Mouse (Mus musculus): ENCODE data around the gene Padi2. TPM values are rescaled to one million over a fixed set of nuclear protein-coding genes. Genes with fewer than 3 reads are reported as not detected.
A peak's percentile ranks its signal among the peaks of the same experiment; 100 is the strongest.

Gene Padi2
- polyA plus RNA-seq, 1 experiment, result 2.1 TPM

- H3K27me3 ChIP-seq (ENCODE audit: control insufficient read depth, insufficient read depth, insufficient read length), result no peaks in the 10 kb centered on the region
- no peak overlapping the region for H3ac ChIP-seq (ENCODE audit: control insufficient read depth, insufficient read length, low read depth)
- H3K36me3 ChIP-seq (ENCODE audit: control insufficient read depth, insufficient read depth), result no peaks in the 10 kb centered on the region
- H3K79me3 ChIP-seq (ENCODE audit: low read depth), result no peaks in the 10 kb centered on the region
- H3K4me3 ChIP-seq (ENCODE audit: insufficient read depth, poor library complexity, severe bottlenecking), result no peak overlapping the region
- no peak for TF ChIP-seq CEBPB (IDR thresholded peaks at IDR 0.05; ENCODE audit: low read depth)
- no peak for TF ChIP-seq FOSL1 (IDR thresholded peaks at IDR 0.05; ENCODE audit: insufficient read depth, low read length, poor library complexity, severe bottlenecking)
- TF ChIP-seq MYOD1 (IDR thresholded peaks at IDR 0.05; ENCODE audit: control insufficient read depth, insufficient read length, low read depth), result no peak
- TF ChIP-seq CTCF (IDR thresholded peaks at IDR 0.05; ENCODE audit: control insufficient read depth, insufficient read depth, insufficient read length), result no peak
- no peak for TF ChIP-seq USF1 (IDR thresholded peaks at IDR 0.05; ENCODE audit: low read depth)
- no peak for TF ChIP-seq MYOG (IDR thresholded peaks at IDR 0.05; ENCODE audit: control insufficient read depth, extremely low read depth, insufficient read length)
- no peak for TF ChIP-seq MAX (IDR thresholded peaks at IDR 0.05)
- no peaks in the 10 kb centered on the region for H3K79me2 ChIP-seq (ENCODE audit: control insufficient read depth, insufficient read depth)
These were observed 39.4 kb downstream of the Padi2 start for GRCm38 (mm10) chr4:140945571-140945970.

GRCm38 (mm10) chr4:140946048-140946447, 39.9 kb downstream of the Padi2 start:
- Histone ChIP-seq H3ac (ENCODE audit: control insufficient read depth, insufficient read length, low read depth) (no peak overlapping the region), H3K4me3 (ENCODE audit: insufficient read depth, poor library complexity, severe bottlenecking) (no peak overlapping the region), H3K36me3 (ENCODE audit: control insufficient read depth, insufficient read depth) (no peaks in the 10 kb centered on the region), H3K27me3 (ENCODE audit: control insufficient read depth, insufficient read depth, insufficient read length) (no peaks in the 10 kb centered on the region), H3K79me2 (ENCODE audit: control insufficient read depth, insufficient read depth) (no peaks in the 10 kb centered on the region), H3K79me3 (ENCODE audit: low read depth) (no peaks in the 10 kb centered on the region)
- TF ChIP-seq CEBPB (IDR thresholded peaks at IDR 0.05; ENCODE audit: low read depth) (no peak), USF1 (IDR thresholded peaks at IDR 0.05; ENCODE audit: low read depth) (no peak), MYOD1 (IDR thresholded peaks at IDR 0.05; ENCODE audit: control insufficient read depth, insufficient read length, low read depth) (no peak), CTCF (IDR thresholded peaks at IDR 0.05; ENCODE audit: control insufficient read depth, insufficient read depth, insufficient read length) (no peak), MAX (IDR thresholded peaks at IDR 0.05) (no peak), MYOG (IDR thresholded peaks at IDR 0.05; ENCODE audit: control insufficient read depth, extremely low read depth, insufficient read length) (no peak), FOSL1 (IDR thresholded peaks at IDR 0.05; ENCODE audit: insufficient read depth, low read length, poor library complexity, severe bottlenecking) (no peak)

GRCm38 (mm10) chr4:140946580-140947205, 40.5 kb downstream of the Padi2 start:
- Histone ChIP-seq H3K79me3 (ENCODE audit: low read depth) (no peaks in the 10 kb centered on the region), H3K27me3 (ENCODE audit: control insufficient read depth, insufficient read depth, insufficient read length) (no peaks in the 10 kb centered on the region), H3ac (ENCODE audit: control insufficient read depth, insufficient read length, low read depth) (no peak overlapping the region), H3K4me3 (ENCODE audit: insufficient read depth, poor library complexity, severe bottlenecking) (no peak overlapping the region), H3K36me3 (ENCODE audit: control insufficient read depth, insufficient read depth) (no peaks in the 10 kb centered on the region), H3K79me2 (ENCODE audit: control insufficient read depth, insufficient read depth) (no peaks in the 10 kb centered on the region)
- TF ChIP-seq MYOD1 (IDR thresholded peaks at IDR 0.05; ENCODE audit: control insufficient read depth, insufficient read length, low read depth), result no peak
- no peak for TF ChIP-seq CEBPB (IDR thresholded peaks at IDR 0.05; ENCODE audit: low read depth)
- no peak for TF ChIP-seq CTCF (IDR thresholded peaks at IDR 0.05; ENCODE audit: control insufficient read depth, insufficient read depth, insufficient read length)
- no peak for TF ChIP-seq USF1 (IDR thresholded peaks at IDR 0.05; ENCODE audit: low read depth)
- TF ChIP-seq MYOG (IDR thresholded peaks at IDR 0.05; ENCODE audit: control insufficient read depth, extremely low read depth, insufficient read length), result no peak
- no peak for TF ChIP-seq FOSL1 (IDR thresholded peaks at IDR 0.05; ENCODE audit: insufficient read depth, low read length, poor library complexity, severe bottlenecking)
- no peak for TF ChIP-seq MAX (IDR thresholded peaks at IDR 0.05)

- Histone ChIP-seq H3K4me3 (ENCODE audit: insufficient read depth, poor library complexity, severe bottlenecking) (no peak overlapping the region), H3K79me2 (ENCODE audit: control insufficient read depth, insufficient read depth) (no peaks in the 10 kb centered on the region), H3ac (ENCODE audit: control insufficient read depth, insufficient read length, low read depth) (peak overlapping the region; percentile 14), H3K36me3 (ENCODE audit: control insufficient read depth, insufficient read depth) (no peaks in the 10 kb centered on the region), H3K27me3 (ENCODE audit: control insufficient read depth, insufficient read depth, insufficient read length) (no peaks in the 10 kb centered on the region), H3K79me3 (ENCODE audit: low read depth) (no peaks in the 10 kb centered on the region)
- no peak for TF ChIP-seq MYOG (IDR thresholded peaks at IDR 0.05; ENCODE audit: control insufficient read depth, extremely low read depth, insufficient read length)
- no peak for TF ChIP-seq USF1 (IDR thresholded peaks at IDR 0.05; ENCODE audit: low read depth)
- TF ChIP-seq MYOD1 (IDR thresholded peaks at IDR 0.05; ENCODE audit: control insufficient read depth, insufficient read length, low read depth), result no peak
- no peak for TF ChIP-seq CTCF (IDR thresholded peaks at IDR 0.05; ENCODE audit: control insufficient read depth, insufficient read depth, insufficient read length)
- TF ChIP-seq FOSL1 (IDR thresholded peaks at IDR 0.05; ENCODE audit: insufficient read depth, low read length, poor library complexity, severe bottlenecking), result no peak
- no peak for TF ChIP-seq CEBPB (IDR thresholded peaks at IDR 0.05; ENCODE audit: low read depth)
- no peak for TF ChIP-seq MAX (IDR thresholded peaks at IDR 0.05)
These were observed 41.6 kb downstream of the Padi2 start for GRCm38 (mm10) chr4:140947487-140948440.

- TF ChIP-seq MYOG (IDR thresholded peaks at IDR 0.05; ENCODE audit: control insufficient read depth, extremely low read depth, insufficient read length) (no peak), CEBPB (IDR thresholded peaks at IDR 0.05; ENCODE audit: low read depth) (no peak), MAX (IDR thresholded peaks at IDR 0.05) (no peak), MYOD1 (IDR thresholded peaks at IDR 0.05; ENCODE audit: control insufficient read depth, insufficient read length, low read depth) (no peak), CTCF (IDR thresholded peaks at IDR 0.05; ENCODE audit: control insufficient read depth, insufficient read depth, insufficient read length) (no peak), FOSL1 (IDR thresholded peaks at IDR 0.05; ENCODE audit: insufficient read depth, low read length, poor library complexity, severe bottlenecking) (no peak), USF1 (IDR thresholded peaks at IDR 0.05; ENCODE audit: low read depth) (no peak)
- no peak overlapping the region for H3K4me3 ChIP-seq (ENCODE audit: insufficient read depth, poor library complexity, severe bottlenecking)
- H3K79me2 ChIP-seq (ENCODE audit: control insufficient read depth, insufficient read depth), result no peaks in the 10 kb centered on the region
- no peaks in the 10 kb centered on the region for H3K36me3 ChIP-seq (ENCODE audit: control insufficient read depth, insufficient read depth)
- H3K79me3 ChIP-seq (ENCODE audit: low read depth), result no peaks in the 10 kb centered on the region
- H3ac ChIP-seq (ENCODE audit: control insufficient read depth, insufficient read length, low read depth), result no peak overlapping the region
- H3K27me3 ChIP-seq (ENCODE audit: control insufficient read depth, insufficient read depth, insufficient read length), result no peaks in the 10 kb centered on the region
These were observed 42.3 kb downstream of the Padi2 start for GRCm38 (mm10) chr4:140948481-140948880.

Measured in C2C12 (cell line).